Mouse (Mus musculus): ENCODE data around the gene Ccl22. TPM values are rescaled to one million over a fixed set of nuclear protein-coding genes. Genes with fewer than 3 reads are reported as not detected.
A peak's percentile ranks its signal among the peaks of the same experiment; 100 is the strongest.

Ccl22 gene
- polyA plus RNA-seq, 1 experiment from 2014 or later = not detected

DNA sequence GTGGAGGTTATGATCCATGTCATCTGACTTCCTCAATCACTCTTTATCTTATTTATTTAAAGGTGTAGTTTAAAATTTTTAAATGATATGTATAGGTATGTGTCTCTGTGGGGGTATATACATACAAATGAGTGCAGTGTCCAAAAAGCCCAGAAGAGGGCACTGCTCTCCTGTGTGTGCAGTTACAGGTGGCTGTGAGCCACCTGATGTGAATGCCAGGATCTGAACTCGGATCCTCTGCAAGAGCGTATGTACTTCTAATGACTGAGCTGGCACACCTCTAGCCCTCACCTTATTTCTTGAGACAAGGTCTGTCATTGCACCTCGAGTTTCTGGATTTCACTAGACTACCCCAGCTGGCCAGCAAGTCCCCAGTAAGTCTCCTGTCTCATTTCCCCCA is 4.8 kb upstream of the Ccl22 start:
- no peaks in the 10 kb centered on the region for H3K4me1 ChIP-seq
- H3K27me3 ChIP-seq (ENCODE audit: low read depth, poor library complexity, severe bottlenecking) = no peaks in the 10 kb centered on the region
- H3K4me3 ChIP-seq = no peak overlapping the region
- no peak for DNase-seq (ENCODE audit: low spot score)
- no peak overlapping the region for H3K27ac ChIP-seq
- no peaks in the 10 kb centered on the region for H3K36me3 ChIP-seq
- WGBS = 92% methylated on average over 3 of the region's 3 CpGs
- H3K9me3 ChIP-seq (replicated peaks) = no peaks in the 10 kb centered on the region

DNA sequence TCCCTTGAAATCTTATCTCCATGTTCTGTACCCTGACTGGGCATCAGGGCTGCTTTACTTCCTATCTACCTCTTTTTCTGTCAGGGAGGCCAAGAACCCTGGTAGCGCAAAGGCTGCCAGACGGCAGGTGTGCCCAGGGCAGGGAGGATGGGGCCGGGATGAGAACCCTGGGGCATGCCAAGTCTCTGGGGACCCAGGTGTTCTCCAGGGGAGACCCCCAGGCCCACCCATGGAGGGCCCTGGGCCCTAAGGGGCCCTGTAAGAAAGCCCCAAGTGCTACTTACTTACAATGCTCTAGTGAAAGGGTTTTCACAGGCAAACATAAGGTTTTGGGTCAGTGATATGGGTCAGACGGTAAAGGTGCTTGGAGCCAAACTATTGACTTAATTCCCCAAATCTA is 3.7 kb upstream of the Ccl22 start:
- no peak overlapping the region for H3K27ac ChIP-seq
- H3K4me3 ChIP-seq = no peak overlapping the region
- 92% methylated on average over 4 of the region's 4 CpGs for WGBS
- H3K27me3 ChIP-seq (ENCODE audit: low read depth, poor library complexity, severe bottlenecking) = no peaks in the 10 kb centered on the region
- H3K4me1 ChIP-seq = no peaks in the 10 kb centered on the region
- H3K9me3 ChIP-seq (replicated peaks) = no peaks in the 10 kb centered on the region
- no peaks in the 10 kb centered on the region for H3K36me3 ChIP-seq
- DNase-seq (ENCODE audit: low spot score) = no peak

- Histone ChIP-seq H3K4me1 (no peaks in the 10 kb centered on the region), H3K36me3 (no peaks in the 10 kb centered on the region), H3K9me3 (replicated peaks) (no peaks in the 10 kb centered on the region), H3K27me3 (ENCODE audit: low read depth, poor library complexity, severe bottlenecking) (no peaks in the 10 kb centered on the region), H3K27ac (no peak overlapping the region), H3K4me3 (no peak overlapping the region)
- WGBS = 96% methylated on average over 5 of the region's 5 CpGs
- DNase-seq (ENCODE audit: low spot score) = no peak
Measured at GRCm38 (mm10) chr8:94744484-94744883, 906 bp upstream of the Ccl22 start.

DNA sequence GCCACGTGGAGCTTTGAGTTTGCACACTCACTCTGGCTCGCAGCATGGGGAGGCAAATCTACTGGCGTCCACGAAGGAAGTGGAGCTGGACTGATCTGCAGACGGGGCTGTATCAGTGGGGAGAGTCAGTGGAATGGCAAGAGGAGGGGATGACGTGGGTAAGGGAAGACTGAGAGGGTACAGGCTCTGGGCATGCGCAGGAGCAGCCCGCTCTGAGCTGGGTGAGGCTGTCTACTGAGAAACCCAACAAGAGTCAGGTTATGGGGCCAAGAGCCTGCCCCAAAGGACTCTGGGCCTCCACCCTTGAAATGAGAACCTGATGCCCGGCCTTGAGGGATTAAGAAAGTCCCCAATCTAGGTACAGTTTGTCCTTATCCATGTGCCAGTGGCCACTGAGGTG is 418 bp upstream of the Ccl22 start:
- Histone ChIP-seq H3K27ac (no peak overlapping the region), H3K27me3 (ENCODE audit: low read depth, poor library complexity, severe bottlenecking) (no peaks in the 10 kb centered on the region), H3K4me3 (no peak overlapping the region), H3K4me1 (no peaks in the 10 kb centered on the region), H3K9me3 (replicated peaks) (no peaks in the 10 kb centered on the region), H3K36me3 (no peaks in the 10 kb centered on the region)
- DNase-seq (ENCODE audit: low spot score) = no peak
- 86% methylated on average over 9 of the region's 9 CpGs for WGBS

- 84% methylated on average over 8 of the region's 8 CpGs for WGBS
Measured at GRCm38 (mm10) chr8:94746832-94747231, 1.4 kb downstream of the Ccl22 start.

DNA sequence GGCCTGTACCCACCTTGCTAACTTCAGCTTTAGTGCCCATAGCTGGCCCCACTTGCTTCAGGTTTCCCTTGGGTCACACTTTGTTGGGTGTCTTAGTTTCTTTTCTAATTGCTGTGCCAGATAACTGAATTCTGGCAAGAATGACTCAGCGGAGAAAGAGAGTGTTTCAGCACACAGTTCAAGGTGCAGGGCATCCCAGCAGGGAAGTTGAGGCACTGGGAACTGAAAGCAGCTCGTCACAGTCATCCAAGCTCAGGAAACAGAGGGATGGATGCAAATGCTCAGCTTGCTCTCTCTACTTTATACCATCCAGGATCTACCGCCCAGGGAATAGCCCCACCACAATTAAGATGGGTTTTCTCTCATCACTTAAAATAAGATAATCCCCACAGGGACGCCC is 3.0 kb downstream of the Ccl22 start:
- Histone ChIP-seq H3K9me3 (replicated peaks) (no peaks in the 10 kb centered on the region), H3K36me3 (no peaks in the 10 kb centered on the region), H3K4me1 (no peaks in the 10 kb centered on the region), H3K27me3 (ENCODE audit: low read depth, poor library complexity, severe bottlenecking) (no peaks in the 10 kb centered on the region), H3K27ac (no peak overlapping the region), H3K4me3 (no peak overlapping the region)
- DNase-seq (ENCODE audit: low spot score) = no peak
- 68% methylated on average over 4 of the region's 4 CpGs for WGBS

More at GRCm38 (mm10) chr8:94746832-94747231, 1.4 kb downstream of the Ccl22 start:
- Histone ChIP-seq H3K27ac (no peak overlapping the region), H3K9me3 (replicated peaks) (no peaks in the 10 kb centered on the region), H3K4me1 (no peaks in the 10 kb centered on the region), H3K27me3 (ENCODE audit: low read depth, poor library complexity, severe bottlenecking) (no peaks in the 10 kb centered on the region), H3K4me3 (no peak overlapping the region), H3K36me3 (no peaks in the 10 kb centered on the region)
- no peak for DNase-seq (ENCODE audit: low spot score)

GRCm38 (mm10) chr8:94749942-94750341 is 4.6 kb downstream of the Ccl22 start:
- Histone ChIP-seq H3K36me3 (no peaks in the 10 kb centered on the region), H3K4me1 (no peaks in the 10 kb centered on the region), H3K4me3 (no peak overlapping the region), H3K27ac (no peak overlapping the region), H3K9me3 (replicated peaks) (no peaks in the 10 kb centered on the region), H3K27me3 (ENCODE audit: low read depth, poor library complexity, severe bottlenecking) (no peaks in the 10 kb centered on the region)
- 81% methylated on average over 3 of the region's 3 CpGs for WGBS
- no peak for DNase-seq (ENCODE audit: low spot score)

DNA sequence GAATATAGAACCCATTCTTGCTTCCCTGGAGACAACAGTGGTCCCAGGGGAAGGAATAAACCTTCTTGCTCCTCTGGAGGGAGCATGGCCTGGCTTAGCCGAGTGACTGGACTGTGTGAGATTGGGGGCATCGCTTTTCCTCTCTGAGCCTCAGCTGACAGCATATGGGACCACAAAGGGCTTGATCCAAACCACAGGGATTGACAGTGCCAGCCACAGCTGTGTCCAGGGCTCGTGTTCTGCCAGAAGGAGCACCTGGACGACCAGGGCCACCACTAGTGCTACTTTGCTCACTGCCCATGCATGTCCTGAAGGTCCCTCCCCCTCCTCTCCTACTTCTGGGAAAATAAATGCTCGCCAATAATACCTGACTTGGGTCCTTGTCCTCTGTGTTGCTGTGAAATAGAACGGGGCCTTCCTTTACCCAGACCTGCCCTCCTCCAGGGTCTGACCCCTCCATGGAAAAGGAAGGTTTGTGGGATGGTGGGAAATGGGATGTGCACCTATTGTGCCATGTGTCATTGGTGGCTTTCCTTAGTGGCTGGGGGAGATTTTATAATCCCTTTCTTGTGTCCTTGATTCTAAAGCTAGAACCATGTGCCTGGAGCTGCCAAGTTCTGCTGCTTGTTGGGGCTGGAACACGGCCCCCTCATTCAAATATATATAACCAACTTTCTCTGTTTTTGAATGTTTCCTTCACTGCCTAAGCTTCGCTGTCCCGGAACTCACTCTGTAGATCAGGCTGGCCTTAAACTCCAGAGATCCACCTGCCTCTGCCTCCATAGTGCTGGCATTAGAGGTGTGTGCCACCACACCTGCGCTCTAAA is 5.8 kb downstream of the Ccl22 start:
- WGBS = 86% methylated on average over 10 of the region's 10 CpGs

GRCm38 (mm10) chr8:94754006-94754405 is 8.6 kb downstream of the Ccl22 start:
- Histone ChIP-seq H3K27me3 (ENCODE audit: low read depth, poor library complexity, severe bottlenecking) (no peaks in the 10 kb centered on the region), H3K4me1 (no peaks in the 10 kb centered on the region), H3K36me3 (no peaks in the 10 kb centered on the region), H3K27ac (no peak overlapping the region), H3K4me3 (no peak overlapping the region), H3K9me3 (replicated peaks) (no peaks in the 10 kb centered on the region)
- no peak for DNase-seq (ENCODE audit: low spot score)
- 85% methylated on average over 2 of the region's 2 CpGs for WGBS

More for the DNA sequence above, 5.8 kb downstream of the Ccl22 start:
- no peak for DNase-seq (ENCODE audit: low spot score)
- Histone ChIP-seq H3K9me3 (replicated peaks) (no peaks in the 10 kb centered on the region), H3K27me3 (ENCODE audit: low read depth, poor library complexity, severe bottlenecking) (no peaks in the 10 kb centered on the region), H3K27ac (no peak overlapping the region), H3K36me3 (no peaks in the 10 kb centered on the region), H3K4me1 (no peaks in the 10 kb centered on the region), H3K4me3 (no peak overlapping the region)

- WGBS = 81% methylated on average over 2 of the region's 2 CpGs
- Histone ChIP-seq H3K4me3 (no peak overlapping the region), H3K27me3 (ENCODE audit: low read depth, poor library complexity, severe bottlenecking) (no peaks in the 10 kb centered on the region), H3K36me3 (no peaks in the 10 kb centered on the region), H3K4me1 (no peaks in the 10 kb centered on the region), H3K9me3 (replicated peaks) (no peaks in the 10 kb centered on the region), H3K27ac (no peak overlapping the region)
- no peak for DNase-seq (ENCODE audit: low spot score)
Measured at GRCm38 (mm10) chr8:94754486-94754885, 9.1 kb downstream of the Ccl22 start.

GRCm38 (mm10) chr8:94767035-94767434 is 21.6 kb downstream of the Ccl22 start:
- 82% methylated on average over 9 of the region's 9 CpGs for WGBS
- no peak for DNase-seq (ENCODE audit: low spot score)
- H3K4me3 ChIP-seq = no peak overlapping the region
- no peak overlapping the region for H3K27ac ChIP-seq
- H3K9me3 ChIP-seq (replicated peaks) = no peaks in the 10 kb centered on the region
- H3K27me3 ChIP-seq (ENCODE audit: low read depth, poor library complexity, severe bottlenecking) = peaks cover 40% of the 10 kb centered on the region
- H3K36me3 ChIP-seq = no peaks in the 10 kb centered on the region
- peaks cover 17% of the 10 kb centered on the region for H3K4me1 ChIP-seq

DNA sequence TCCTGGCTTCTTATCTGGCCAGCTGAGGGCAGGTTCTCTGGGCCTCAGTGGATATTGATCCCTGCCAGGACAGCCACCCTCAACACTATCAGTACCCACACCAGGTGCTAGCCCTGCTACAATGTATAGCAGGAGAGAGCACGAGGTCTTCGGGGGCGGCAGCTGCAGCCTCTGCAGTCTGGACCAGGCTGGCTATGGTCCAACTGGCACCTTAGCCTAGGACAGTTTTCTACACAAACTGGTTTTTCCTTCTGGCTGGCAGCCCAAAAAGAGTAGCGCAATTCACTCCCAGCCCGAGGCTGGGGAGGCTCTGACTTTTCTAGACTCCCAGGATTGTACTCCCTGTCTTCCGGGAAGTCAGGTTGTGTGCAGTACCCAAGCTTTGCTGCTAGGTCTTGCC is 25.6 kb downstream of the Ccl22 start:
- H3K4me3 ChIP-seq = no peak overlapping the region
- H3K27ac ChIP-seq = no peak overlapping the region
- WGBS = 72% methylated on average over 6 of the region's 6 CpGs
- no peaks in the 10 kb centered on the region for H3K9me3 ChIP-seq (replicated peaks)
- H3K36me3 ChIP-seq = no peaks in the 10 kb centered on the region
- peaks cover 39% of the 10 kb centered on the region for H3K4me1 ChIP-seq
- no peak for DNase-seq (ENCODE audit: low spot score)
- peaks cover 79% of the 10 kb centered on the region for H3K27me3 ChIP-seq (ENCODE audit: low read depth, poor library complexity, severe bottlenecking)

GRCm38 (mm10) chr8:94771941-94772670 is 26.7 kb downstream of the Ccl22 start, which contains the start of gene Cx3cl1:
Gene Cx3cl1, plus strand, starts transcription at chr8:94772009.
- under 1% methylated on average over 38 of the region's 38 CpGs for WGBS
- Histone ChIP-seq H3K4me1 (peaks cover 33% of the 10 kb centered on the region), H3K27ac (peak within 1 kb of the TSS; percentile 74), H3K4me3 (peak within 1 kb of the TSS; percentile 61), H3K27me3 (ENCODE audit: low read depth, poor library complexity, severe bottlenecking) (peaks cover 79% of the 10 kb centered on the region), H3K36me3 (no peaks in the 10 kb centered on the region), H3K9me3 (replicated peaks) (no peaks in the 10 kb centered on the region)
- DNase-seq (ENCODE audit: low spot score) = peak; percentile 82

Measured in limb, embryonic 10.5 days (tissue).